Mouse (Mus musculus): ENCODE data around the gene Fbxw18. TPM values are rescaled to one million over a fixed set of nuclear protein-coding genes. Genes with fewer than 3 reads are reported as not detected.
A peak's percentile ranks its signal among the peaks of the same experiment; 100 is the strongest.
"Not testable (repeated sequence)": the region's sequence is repeated elsewhere in the genome, so short reads cannot be mapped to it uniquely, and the experiment has no call there.

Fbxw18 gene
- under 1 TPM in 1 of 2 experiments, not detected in 1; 0.18 TPM for total RNA-seq (2021)
- long read RNA-seq, experiment 1: 0 reads
- long read RNA-seq, experiment 2: 0 reads

DNA sequence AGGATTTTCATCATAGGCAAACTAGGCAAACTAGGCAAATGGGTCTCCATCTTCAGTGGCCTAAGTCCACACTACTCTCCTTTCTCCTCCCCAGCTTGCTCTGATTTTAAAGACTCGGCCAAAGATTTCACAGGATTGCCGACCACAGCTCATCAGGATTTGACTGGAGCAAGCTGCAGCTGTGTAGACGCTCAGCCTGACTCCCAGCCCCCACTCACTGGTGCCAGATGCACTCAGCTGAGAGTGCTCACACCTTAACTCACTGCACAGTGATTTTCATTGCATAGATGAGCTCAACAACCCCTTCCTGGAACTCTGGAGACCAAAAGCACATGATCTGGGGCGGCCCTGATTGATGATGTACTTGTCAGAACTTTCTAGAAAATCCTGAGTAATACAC, at the start of gene Fbxw18:
Gene Fbxw18 (minus strand): TSS at position 101 of the 400 bp plus-strand sequence.
- DNase-seq: not testable (repeated sequence)

DNA sequence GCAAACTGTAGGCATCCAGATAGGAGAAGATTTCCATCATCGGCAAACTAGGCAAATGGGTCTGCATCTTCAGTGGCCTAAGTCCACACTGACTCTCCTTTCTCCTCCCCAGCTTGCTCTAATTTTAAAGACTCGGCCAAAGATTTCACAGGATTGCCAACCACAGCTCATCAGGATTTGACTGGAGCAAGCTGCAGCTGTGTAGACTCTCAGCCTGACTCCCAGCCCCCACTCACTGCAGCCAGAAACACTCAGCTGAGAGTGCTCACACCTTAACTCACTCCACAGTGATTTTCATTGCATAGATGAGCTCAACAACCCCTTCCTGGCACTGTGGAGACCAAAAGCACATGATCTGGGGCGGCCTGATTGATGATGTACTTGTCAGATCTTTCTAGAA, 43.5 kb upstream of the Fbxw18 start, which contains the start of gene Fbxw26:
Gene Fbxw26 (minus strand): TSS at position 101 of the 400 bp plus-strand sequence.
- not testable (repeated sequence) for DNase-seq

DNA sequence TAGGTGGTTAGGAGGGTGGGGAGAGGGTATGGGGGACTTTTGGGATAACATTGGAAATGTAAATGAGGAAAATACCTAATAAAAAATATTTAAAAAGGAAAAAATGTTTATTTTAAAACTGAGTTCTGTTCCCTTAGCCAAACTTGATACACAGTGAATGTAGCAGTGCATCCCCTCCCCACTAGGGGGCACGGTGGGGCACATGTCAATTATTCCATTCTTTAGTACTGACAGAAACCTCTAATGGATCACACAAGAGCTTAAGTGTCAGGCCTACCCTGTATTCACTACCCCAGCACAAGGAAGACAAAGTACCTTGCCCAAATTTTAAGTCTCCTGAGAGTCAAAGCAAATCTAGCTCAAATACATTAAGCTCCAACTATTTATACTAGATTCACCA, 17.2 kb downstream of the Fbxw18 start:
- peak; percentile 85 for DNase-seq

DNA sequence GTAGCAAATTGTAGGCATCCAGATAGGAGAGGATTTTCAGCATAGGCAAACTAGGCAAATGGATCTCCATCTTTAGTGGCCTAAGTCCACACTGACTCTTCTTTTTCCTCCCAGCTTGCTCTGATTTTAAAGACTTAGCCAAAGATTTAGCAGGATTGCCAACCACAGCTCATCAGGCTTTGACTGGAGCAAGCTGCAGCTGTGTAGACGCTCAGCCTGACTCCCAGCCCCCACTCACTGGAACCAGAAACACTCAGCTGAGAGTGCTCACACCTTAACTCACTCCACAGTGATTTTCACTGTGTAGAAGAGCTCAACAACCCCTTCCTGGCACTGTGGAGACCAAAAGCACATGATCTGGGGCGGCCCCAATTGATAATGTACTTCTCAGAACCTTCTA, 37.9 kb downstream of the Fbxw18 start, which contains the start of gene Fbxw25:
Gene Fbxw25 (minus strand): TSS at position 101 of the 400 bp plus-strand sequence.
- DNase-seq: not testable (repeated sequence)

Other genes with a start within 250 kb of the Fbxw18 start
- gene Fbxw19, start 206.8 kb downstream of the Fbxw18 start, total RNA-seq (2021): not detected
- not detected for gene Fbxw15, start 134.4 kb downstream of the Fbxw18 start, total RNA-seq (2021)
- not detected for gene Fbxw24, start 76.6 kb downstream of the Fbxw18 start, total RNA-seq (2021)
- gene Fbxw25, start 38.0 kb downstream of the Fbxw18 start, total RNA-seq (2021): not detected
- not detected for gene Fbxw26, start 43.4 kb upstream of the Fbxw18 start, total RNA-seq (2021)
- gene Fbxw27, start 88.0 kb upstream of the Fbxw18 start, total RNA-seq (2021): not detected
- 10 to 100 TPM in 1 of 2 experiments, 1 to 10 TPM in 1; 9.6 to 15.5 TPM for gene Spink8, start 109.6 kb upstream of the Fbxw18 start, total RNA-seq (2021)
- gene Nme6, start 130.0 kb upstream of the Fbxw18 start, total RNA-seq (2021): 10 to 100 TPM; 16.5 to 20.2 TPM
- 10 to 100 TPM; 10.7 to 12.7 TPM for gene Camp, start 146.9 kb upstream of the Fbxw18 start, total RNA-seq (2021)
- gene Cdc25a, start 172.9 kb upstream of the Fbxw18 start, total RNA-seq (2021): 10 to 100 TPM; 15.5 to 17.0 TPM
- 100 to 1,000 TPM in 1 of 2 experiments, 10 to 100 TPM in 1; 83.5 to 132 TPM for gene Map4, start 228.8 kb upstream of the Fbxw18 start, total RNA-seq (2021)